Mouse (Mus musculus): Measurements from ENCODE around the gene Klhdc9. TPM values are rescaled to one million over a fixed set of nuclear protein-coding genes. Genes with fewer than 3 reads are reported as not detected.

The Klhdc9 gene
- total RNA-seq, 1 experiment: 0.85 TPM

DNA sequence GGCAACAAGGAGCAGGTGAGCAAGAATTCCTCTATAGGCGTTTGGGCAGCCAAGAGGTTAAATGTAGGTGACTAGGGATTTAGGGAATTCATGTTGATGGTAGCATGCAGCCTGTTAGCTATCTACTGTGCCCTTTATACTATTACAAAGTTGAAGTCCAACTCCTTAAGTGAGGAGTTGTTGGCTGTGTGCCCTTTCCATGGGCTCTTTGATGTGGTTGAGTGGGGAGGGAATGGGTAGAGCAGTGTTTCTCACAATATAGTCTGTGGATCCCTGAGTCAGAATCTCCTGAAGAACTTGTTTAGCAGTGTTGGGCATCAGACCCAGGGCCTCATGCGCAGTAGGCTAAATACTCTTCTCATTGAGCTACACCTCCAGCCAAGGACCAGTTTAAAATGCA lies 3.8 kb downstream of the Klhdc9 start:
- H3K27ac ChIP-seq (ENCODE audit: insufficient read depth, low read depth, low read length, poor library complexity, severe bottlenecking): no peak overlapping the region
- DNase-seq (ENCODE audit: low read depth, low spot score): no peak
- no peak for TF ChIP-seq MAFK (IDR thresholded peaks at IDR 0.05; ENCODE audit: insufficient read depth, low read depth, low read length)
- TF ChIP-seq ZC3H11A (IDR thresholded peaks at IDR 0.05; ENCODE audit: borderline replicate concordance, low read depth, low read length): no peak
- TF ChIP-seq CHD2 (IDR thresholded peaks at IDR 0.05; ENCODE audit: low read depth, low read length): no peak
- no peak for TF ChIP-seq HCFC1 (IDR thresholded peaks at IDR 0.05; ENCODE audit: borderline replicate concordance, insufficient read depth, low read length)
- TF ChIP-seq ZNF384 (IDR thresholded peaks at IDR 0.05; ENCODE audit: low read depth, low read length): no peak
- peaks cover 0 to 6% of the 10 kb centered on the region in 2 experiments; a peak in 2 of 4 replicates for H3K4me1 ChIP-seq (ENCODE audit: control insufficient read depth in 2 of 2, insufficient read depth in 2 of 2, low read length in 2 of 2, poor library complexity in 1 of 2)
- no peaks in the 10 kb centered on the region for H3K9me3 ChIP-seq (ENCODE audit: control insufficient read depth, insufficient read depth, low read depth, low read length)
- no peak overlapping the region for H3K9ac ChIP-seq (ENCODE audit: insufficient read depth, low read depth, low read length, poor library complexity, severe bottlenecking)
- peaks cover 16% of the 10 kb centered on the region for H3K36me3 ChIP-seq (ENCODE audit: control insufficient read depth, insufficient read depth, low read length, poor library complexity, severe bottlenecking)
- H3K4me3 ChIP-seq (ENCODE audit: insufficient read depth in 1 of 2, low read depth in 1 of 2, low read length in 2 of 2, poor library complexity in 1 of 2, severe bottlenecking in 1 of 2): no peak overlapping the region
- in situ Hi-C loops (cut with MboI; ENCODE audit: low sequenced_read_pairs in 2 of 2, unreplicated experiment in 2 of 2): no loop called here

DNA sequence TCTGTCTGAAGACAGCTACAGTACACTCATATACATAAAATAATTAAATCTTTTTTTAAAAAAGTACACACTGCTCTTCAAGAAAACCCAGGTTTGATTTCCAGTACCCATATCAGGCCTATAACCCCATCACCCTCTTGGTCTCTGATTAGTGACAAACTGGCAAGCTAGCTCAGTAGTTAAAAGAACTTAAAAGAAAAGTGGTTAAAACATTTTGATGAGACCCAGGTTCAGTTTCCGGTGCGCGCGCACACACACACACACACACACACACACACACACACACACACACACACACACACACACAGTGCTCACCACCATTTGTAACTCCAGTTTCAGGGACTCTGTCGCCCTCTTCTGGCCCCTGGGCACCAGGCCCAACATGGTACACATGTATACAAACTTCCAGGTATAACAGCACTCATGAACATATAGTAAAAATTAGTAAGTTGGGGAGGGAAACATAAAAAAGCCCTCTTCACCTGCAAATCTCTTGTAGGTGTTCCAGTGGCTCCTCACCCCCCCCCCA lies 4.7 kb downstream of the Klhdc9 start:
- in situ Hi-C loops (cut with MboI; ENCODE audit: low sequenced_read_pairs in 2 of 2, unreplicated experiment in 2 of 2): no loop called here

DNA sequence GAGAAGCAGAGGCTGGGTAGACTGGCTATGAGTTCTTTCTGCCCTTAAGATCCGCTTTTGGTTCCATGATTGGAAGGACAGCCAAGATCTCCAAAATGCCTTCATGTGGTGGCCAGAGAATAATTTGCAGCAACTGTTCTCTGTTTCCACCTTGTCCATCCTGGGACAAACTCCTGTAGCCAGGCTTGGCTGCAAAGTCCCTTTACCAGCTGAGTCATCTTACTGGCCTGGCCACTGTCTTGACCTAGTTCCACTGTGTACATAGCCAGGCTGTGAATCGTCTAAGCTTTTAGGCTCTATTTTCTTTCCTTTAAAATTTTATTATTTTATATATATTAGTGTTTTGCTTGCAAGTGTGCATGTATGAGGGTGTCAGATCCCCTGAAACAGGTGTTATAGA lies 11.4 kb downstream of the Klhdc9 start:
- in situ Hi-C loops (cut with MboI; ENCODE audit: low sequenced_read_pairs in 2 of 2, unreplicated experiment in 2 of 2): no loop called here
- TF ChIP-seq ZNF384 (IDR thresholded peaks at IDR 0.05; ENCODE audit: low read depth, low read length) (no peak), HCFC1 (IDR thresholded peaks at IDR 0.05; ENCODE audit: borderline replicate concordance, insufficient read depth, low read length) (no peak), MAFK (IDR thresholded peaks at IDR 0.05; ENCODE audit: insufficient read depth, low read depth, low read length) (no peak), ZC3H11A (IDR thresholded peaks at IDR 0.05; ENCODE audit: borderline replicate concordance, low read depth, low read length) (no peak), CHD2 (IDR thresholded peaks at IDR 0.05; ENCODE audit: low read depth, low read length) (no peak)
- Histone ChIP-seq H3K27ac (ENCODE audit: insufficient read depth, low read depth, low read length, poor library complexity, severe bottlenecking) (no peak overlapping the region), H3K4me3 (ENCODE audit: insufficient read depth in 1 of 2, low read depth in 1 of 2, low read length in 2 of 2, poor library complexity in 1 of 2, severe bottlenecking in 1 of 2) (no peak overlapping the region), H3K9me3 (ENCODE audit: control insufficient read depth, insufficient read depth, low read depth, low read length) (no peaks in the 10 kb centered on the region), H3K36me3 (ENCODE audit: control insufficient read depth, insufficient read depth, low read length, poor library complexity, severe bottlenecking) (peaks cover 8% of the 10 kb centered on the region; the same call in 1 of the 2 replicates), H3K4me1 (ENCODE audit: control insufficient read depth in 2 of 2, insufficient read depth in 2 of 2, low read length in 2 of 2, poor library complexity in 1 of 2) (peaks cover 3 to 6% of the 10 kb centered on the region in 2 experiments), H3K9ac (ENCODE audit: insufficient read depth, low read depth, low read length, poor library complexity, severe bottlenecking) (peak overlapping the region; percentile 25; the same call in 1 of the 2 replicates)
- no peak for DNase-seq (ENCODE audit: low read depth, low spot score)

More for the DNA sequence above, 4.7 kb downstream of the Klhdc9 start:
- peaks cover 16% of the 10 kb centered on the region for H3K36me3 ChIP-seq (ENCODE audit: control insufficient read depth, insufficient read depth, low read length, poor library complexity, severe bottlenecking)
- no peak overlapping the region for H3K4me3 ChIP-seq (ENCODE audit: insufficient read depth in 1 of 2, low read depth in 1 of 2, low read length in 2 of 2, poor library complexity in 1 of 2, severe bottlenecking in 1 of 2)
- TF ChIP-seq ZC3H11A (IDR thresholded peaks at IDR 0.05; ENCODE audit: borderline replicate concordance, low read depth, low read length) (no peak), HCFC1 (IDR thresholded peaks at IDR 0.05; ENCODE audit: borderline replicate concordance, insufficient read depth, low read length) (no peak), CHD2 (IDR thresholded peaks at IDR 0.05; ENCODE audit: low read depth, low read length) (no peak), ZNF384 (IDR thresholded peaks at IDR 0.05; ENCODE audit: low read depth, low read length) (no peak), MAFK (IDR thresholded peaks at IDR 0.05; ENCODE audit: insufficient read depth, low read depth, low read length) (no peak)
- no peaks in the 10 kb centered on the region for H3K9me3 ChIP-seq (ENCODE audit: control insufficient read depth, insufficient read depth, low read depth, low read length)
- peaks cover 0 to 6% of the 10 kb centered on the region in 2 experiments; a peak in 3 of 4 replicates for H3K4me1 ChIP-seq (ENCODE audit: control insufficient read depth in 2 of 2, insufficient read depth in 2 of 2, low read length in 2 of 2, poor library complexity in 1 of 2)
- no peak overlapping the region for H3K9ac ChIP-seq (ENCODE audit: insufficient read depth, low read depth, low read length, poor library complexity, severe bottlenecking)
- no peak for DNase-seq (ENCODE audit: low read depth, low spot score)
- no peak overlapping the region for H3K27ac ChIP-seq (ENCODE audit: insufficient read depth, low read depth, low read length, poor library complexity, severe bottlenecking)

DNA sequence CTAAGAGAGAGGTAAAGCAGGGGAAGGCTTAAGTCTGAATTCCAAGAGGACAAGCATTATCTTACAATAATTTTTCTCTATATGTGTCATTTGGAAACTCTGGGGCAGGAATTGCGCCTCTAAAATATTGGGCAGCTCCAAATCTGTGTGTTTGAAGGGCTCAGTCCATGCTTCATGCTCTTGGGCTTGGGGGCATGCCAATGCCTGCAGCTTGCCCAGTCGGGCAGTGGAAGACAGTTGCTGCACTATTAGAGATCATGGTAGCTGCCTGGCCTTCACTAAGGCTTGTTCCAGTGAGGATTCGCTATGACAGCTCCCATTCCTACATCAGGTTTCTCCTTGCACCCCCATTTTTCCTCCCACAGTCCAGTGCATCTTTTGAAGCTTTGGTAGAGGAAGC lies 11.9 kb downstream of the Klhdc9 start:
- TF ChIP-seq MAFK (IDR thresholded peaks at IDR 0.05; ENCODE audit: insufficient read depth, low read depth, low read length): no peak
- TF ChIP-seq ZNF384 (IDR thresholded peaks at IDR 0.05; ENCODE audit: low read depth, low read length): no peak
- TF ChIP-seq HCFC1 (IDR thresholded peaks at IDR 0.05; ENCODE audit: borderline replicate concordance, insufficient read depth, low read length): no peak
- no peak for TF ChIP-seq CHD2 (IDR thresholded peaks at IDR 0.05; ENCODE audit: low read depth, low read length)
- no peak for TF ChIP-seq ZC3H11A (IDR thresholded peaks at IDR 0.05; ENCODE audit: borderline replicate concordance, low read depth, low read length)
- no peak overlapping the region for H3K9ac ChIP-seq (ENCODE audit: insufficient read depth, low read depth, low read length, poor library complexity, severe bottlenecking)
- H3K9me3 ChIP-seq (ENCODE audit: control insufficient read depth, insufficient read depth, low read depth, low read length): no peaks in the 10 kb centered on the region
- H3K27ac ChIP-seq (ENCODE audit: insufficient read depth, low read depth, low read length, poor library complexity, severe bottlenecking): no peak overlapping the region
- peaks cover 3 to 6% of the 10 kb centered on the region in 2 experiments for H3K4me1 ChIP-seq (ENCODE audit: control insufficient read depth in 2 of 2, insufficient read depth in 2 of 2, low read length in 2 of 2, poor library complexity in 1 of 2)
- no peak overlapping the region for H3K4me3 ChIP-seq (ENCODE audit: insufficient read depth in 1 of 2, low read depth in 1 of 2, low read length in 2 of 2, poor library complexity in 1 of 2, severe bottlenecking in 1 of 2)
- no peak for DNase-seq (ENCODE audit: low read depth, low spot score)
- in situ Hi-C loops (cut with MboI; ENCODE audit: low sequenced_read_pairs in 2 of 2, unreplicated experiment in 2 of 2): no loop called here
- H3K36me3 ChIP-seq (ENCODE audit: control insufficient read depth, insufficient read depth, low read length, poor library complexity, severe bottlenecking): peaks cover 8% of the 10 kb centered on the region; the same call in 1 of the 2 replicates

Data from ES-E14 (cell line).